Mouse (Mus musculus) cerebellum, postnatal 36 days (tissue): ENCODE results near the gene Msl3.

Source experiments
- DNase-seq, 2 experiments: peaks; one replicate each; pipeline ENCODE4 v3.0.0; 2021 to 2022; ENCODE audit warnings: mixed read lengths in 2 of 2

Gene Msl3

GRCm38 (mm10) chrX:168673525-168674406, at the start of gene Msl3:
Gene Msl3 (minus strand): TSS chrX:168673898.
- peak; percentile 78 to 89 for DNase-seq

GRCm38 (mm10) chrX:168717969-168718368, 44.3 kb upstream of the Msl3 start:
- DNase-seq: no peak

- peak in 1 of 2 experiments; percentile 12 for DNase-seq
These were observed 787 bp upstream of the Msl3 start for GRCm38 (mm10) chrX:168674407-168674962.

- DNase-seq: peak in 1 of 2 experiments; percentile 2
These were observed 679 bp downstream of the Msl3 start for GRCm38 (mm10) chrX:168672913-168673524.

GRCm38 (mm10) chrX:168672425-168672824, 1.3 kb downstream of the Msl3 start:
- peak; percentile 39 to 58 for DNase-seq

GRCm38 (mm10) chrX:168663982-168664689, 9.6 kb downstream of the Msl3 start:
- DNase-seq: peak in 1 of 2 experiments; percentile 2

GRCm38 (mm10) chrX:168660236-168660635, 13.5 kb downstream of the Msl3 start:
- DNase-seq: no peak

GRCm38 (mm10) chrX:168659803-168660202, 13.9 kb downstream of the Msl3 start:
- peak in 1 of 2 experiments; percentile 21 for DNase-seq

GRCm38 (mm10) chrX:168659275-168659674, 14.4 kb downstream of the Msl3 start:
- DNase-seq: no peak

- no peak for DNase-seq
These were observed 15.9 kb downstream of the Msl3 start for GRCm38 (mm10) chrX:168657795-168658194.

- no peak for DNase-seq
These were observed 24.4 kb downstream of the Msl3 start for GRCm38 (mm10) chrX:168649336-168649735.

GRCm38 (mm10) chrX:168647746-168648145, 26.0 kb downstream of the Msl3 start:
- DNase-seq: no peak

- no peak for DNase-seq
These were observed 30.2 kb downstream of the Msl3 start for GRCm38 (mm10) chrX:168643451-168643850.

GRCm38 (mm10) chrX:168639556-168640356, 33.9 kb downstream of the Msl3 start:
- DNase-seq: peak; percentile 39 to 49
